ENCODE assay signal across 8 mouse cellular contexts in the genomic region with DNA sequence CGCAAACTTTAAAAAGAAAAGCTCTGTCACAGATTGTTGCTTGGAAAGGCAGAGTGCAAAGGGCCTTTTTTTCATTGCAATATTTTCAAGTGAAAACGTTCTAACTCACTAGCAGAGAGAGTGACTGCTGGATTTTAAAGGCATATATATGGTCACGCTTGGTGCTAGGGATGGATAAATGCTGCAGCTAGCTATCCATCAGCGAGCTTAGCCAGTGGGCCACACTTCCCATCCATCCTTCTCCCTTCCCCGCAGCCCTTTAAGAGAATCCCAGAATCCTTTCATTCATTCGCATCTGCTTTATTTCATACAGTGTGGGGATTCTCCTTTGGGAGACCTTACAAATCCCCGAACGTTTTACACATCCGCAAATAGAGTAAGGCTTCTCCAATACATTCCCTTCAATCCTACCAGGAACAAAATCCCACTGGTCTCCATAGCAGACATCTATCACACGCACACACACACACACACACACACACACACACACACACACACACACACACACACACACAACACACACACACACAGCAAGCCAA. TPM values are rescaled to one million over a fixed set of nuclear protein-coding genes. Genes with fewer than 3 reads are reported as not detected.
A peak's percentile ranks its signal among the peaks of the same experiment; 100 is the strongest.
DNase-seq lines count a peak whose midpoint lies in the region; ATAC-seq and TF ChIP-seq lines count a peak whose summit lies in the region.

No protein-coding gene starts in this region.

- peak; percentile 68 for ATAC-seq in frontal cortex, adult (ENCODE audit: low TSS enrichment)
- ATAC-seq in liver, embryonic 13.5 days (ENCODE audit: low read depth): no peak

- no peak for DNase-seq in frontal cortex, postnatal 36 days (ENCODE audit: low spot score in 2 of 2)
- DNase-seq in testis, postnatal 10 days (ENCODE audit: low spot score): no peak
- DNase-seq in liver, embryonic 13.5 days: no peak
- no peak for DNase-seq in spleen, adult 18-20 months
- DNase-seq in urinary bladder, postnatal 25 days (ENCODE audit: low spot score): no peak
- no peak for DNase-seq in testis, postnatal 14 days (ENCODE audit: low spot score)

- no peak overlapping the region for H3K27ac ChIP-seq in testis, adult 2 months (ENCODE audit: control insufficient read depth, insufficient read depth, low read depth, low read length)
- no peak overlapping the region for H3K27ac ChIP-seq in liver, embryonic 13.5 days

- TF ChIP-seq CTCF in testis, adult 2 months (IDR thresholded peaks at IDR 0.05; ENCODE audit: control insufficient read depth, insufficient read depth, insufficient replicate concordance, low read depth, low read length): no peak

- no peaks in the 10 kb centered on the region for H3K4me1 ChIP-seq in testis, adult 2 months (ENCODE audit: control insufficient read depth, insufficient read depth, low read length)
- H3K4me1 ChIP-seq in liver, embryonic 13.5 days (replicated peaks): peaks cover 22% of the 10 kb centered on the region

- no peak overlapping the region for H3K9ac ChIP-seq in liver, embryonic 13.5 days

- no peaks in the 10 kb centered on the region for H3K27me3 ChIP-seq in testis, adult 2 months (ENCODE audit: control insufficient read depth, insufficient read depth, low read length)
- H3K27me3 ChIP-seq in liver, embryonic 13.5 days: peaks cover 57% of the 10 kb centered on the region

- 43% methylated on average over 10 of the region's 10 CpGs for WGBS in liver, embryonic 13.5 days (ENCODE audit: insufficient replicate concordance)

- peak overlapping the region; percentile 74 for H3K4me3 ChIP-seq in testis, adult 2 months (ENCODE audit: control insufficient read depth, low read depth, low read length)
- peak overlapping the region; percentile 50 for H3K4me3 ChIP-seq in liver, embryonic 13.5 days (replicated peaks)

- no peak for TF ChIP-seq POLR2A in testis, adult 2 months (IDR thresholded peaks at IDR 0.05; ENCODE audit: control insufficient read depth, low read depth, low read length)

- H3K36me3 ChIP-seq in testis, adult 2 months (ENCODE audit: control insufficient read depth, insufficient read depth, low read length): no peaks in the 10 kb centered on the region
- no peaks in the 10 kb centered on the region for H3K36me3 ChIP-seq in liver, embryonic 13.5 days

- no peaks in the 10 kb centered on the region for H3K9me3 ChIP-seq in liver, embryonic 13.5 days (replicated peaks)

- H3K4me2 ChIP-seq in liver, embryonic 13.5 days: peak overlapping the region; percentile 64

RNA-seq across cellular contexts. Expression of gene Pik3r1, which starts 32.9 kb away (rescaled TPM):
- polyA plus RNA-seq in testis, adult 2 months (2012; rRNA removed): 1.9 and 3.0 TPM in 2 replicates
- 18.0 and 20.7 TPM in 2 replicates for polyA plus RNA-seq in liver, embryonic 13.5 days (2015; fragmentation: Nextera tagmentation; extraction: Ambion mirVana)
